Mouse (Mus musculus) midbrain, embryonic 11.5 days (tissue): Measurements from ENCODE around the gene Jmjd7. TPM values are rescaled to one million over a fixed set of nuclear protein-coding genes. Genes with fewer than 3 reads are reported as not detected.

Experiments
- ATAC-seq: fragments of 200-750 bp; cut with Nextera tagmentation; 2 replicates; pipeline ENCODE4 v1.8.0; 2017; ENCODE audit warnings: moderate TSS enrichment, moderate library complexity; ENCODE audit not compliant: low FRiP score
- DNase-seq: peaks from one replicate; pipeline ENCODE4 v3.0.0; 2015; ENCODE audit warnings: low spot score; ENCODE audit errors: missing footprints
- H3K27ac ChIP-seq: fragments of 300-500 bp; sonication (generic); 2 replicates; pipeline ENCODE4 v1.5.1; 2014; ENCODE audit warnings: low read depth, low read length
- H3K27me3 ChIP-seq: fragments of 300-500 bp; sonication (generic); 2 replicates; pipeline ENCODE4 v1.6.1; 2014; ENCODE audit warnings: mild to moderate bottlenecking, low read length, moderate library complexity, mixed read lengths; ENCODE audit not compliant: control insufficient read depth, insufficient read depth
- H3K36me3 ChIP-seq: fragments of 300-500 bp; sonication (generic); 2 replicates; pipeline ENCODE4 v1.6.1; 2014; ENCODE audit warnings: mild to moderate bottlenecking, low read length, moderate library complexity, mixed read lengths; ENCODE audit not compliant: control insufficient read depth, insufficient read depth
- H3K4me1 ChIP-seq: fragments of 300-500 bp; sonication (generic); 2 replicates; pipeline ENCODE4 v1.6.1; 2014; ENCODE audit warnings: low read length; ENCODE audit not compliant: control insufficient read depth, insufficient read depth
- H3K4me2 ChIP-seq: fragments of 300-500 bp; sonication (generic); 2 replicates; pipeline ENCODE4 v1.6.1; 2014; ENCODE audit warnings: mild to moderate bottlenecking, moderate library complexity
- H3K4me3 ChIP-seq: fragments of 300-500 bp; sonication (generic); 2 replicates; pipeline ENCODE4 v1.5.1; 2014; ENCODE audit warnings: low read depth, low read length
- H3K9ac ChIP-seq: fragments of 300-500 bp; sonication (generic); 2 replicates; pipeline ENCODE4 v1.6.1; 2014; ENCODE audit warnings: low read length
- H3K9me3 ChIP-seq: fragments of 300-500 bp; sonication (generic); 2 replicates; pipeline ENCODE4 v1.6.1; 2016; ENCODE audit warnings: low read length; ENCODE audit not compliant: control insufficient read depth
- WGBS: fragments of 180-500 bp; shearing (Covaris S2); extraction: QIAGEN DNeasy Blood & Tissue Kit; methylation state at CpG from one replicate; pipeline ENCODE4 v1.1.7; 2014; 5-methylcytosine and 5-hydroxymethylcytosine counted together
- polyA plus RNA-seq: library from polyadenylated mRNA; unstranded; fragments of >200 nt; fragmentation: Nextera tagmentation; extraction: Ambion mirVana; gene quantifications from 2 replicates; pipeline ENCODE4 v1.2.1, GENCODE M21; 2014

Gene Jmjd7
- polyA plus RNA-seq, 1 experiment from 2014 or later, result 19.1 TPM

GRCm38 (mm10) chr2:120006696-120007095, 20.6 kb upstream of the Jmjd7 start:
- H3K27me3 ChIP-seq, result no peaks in the 10 kb centered on the region
- H3K4me3 ChIP-seq, result no peak overlapping the region
- no peaks in the 10 kb centered on the region for H3K36me3 ChIP-seq
- no peak for ATAC-seq
- no peak overlapping the region for H3K9ac ChIP-seq
- DNase-seq, result no peak
- WGBS, result 97% methylated on average over 7 of the region's 7 CpGs
- H3K4me2 ChIP-seq, result no peak overlapping the region
- no peak overlapping the region for H3K27ac ChIP-seq
- H3K4me1 ChIP-seq, result no peaks in the 10 kb centered on the region
- no peaks in the 10 kb centered on the region for H3K9me3 ChIP-seq

GRCm38 (mm10) chr2:120007680-120008210, 19.5 kb upstream of the Jmjd7 start:
- ATAC-seq (no peak), DNase-seq (no peak)
- H3K9ac ChIP-seq, result no peak overlapping the region
- no peaks in the 10 kb centered on the region for H3K9me3 ChIP-seq
- H3K36me3 ChIP-seq, result no peaks in the 10 kb centered on the region
- no peak overlapping the region for H3K4me3 ChIP-seq
- H3K27me3 ChIP-seq, result no peaks in the 10 kb centered on the region
- H3K4me1 ChIP-seq, result no peaks in the 10 kb centered on the region
- H3K4me2 ChIP-seq, result no peak overlapping the region
- H3K27ac ChIP-seq, result no peak overlapping the region
- 89% methylated on average over 4 of the region's 4 CpGs for WGBS

- H3K27ac ChIP-seq, result no peak overlapping the region
- no peaks in the 10 kb centered on the region for H3K9me3 ChIP-seq
- DNase-seq, result no peak
- H3K27me3 ChIP-seq, result no peaks in the 10 kb centered on the region
- no peak overlapping the region for H3K9ac ChIP-seq
- H3K4me1 ChIP-seq, result no peaks in the 10 kb centered on the region
- 81% methylated on average over 4 of the region's 4 CpGs for WGBS
- no peak for ATAC-seq
- H3K4me2 ChIP-seq, result no peak overlapping the region
- H3K4me3 ChIP-seq, result no peak overlapping the region
- H3K36me3 ChIP-seq, result no peaks in the 10 kb centered on the region
Measured at GRCm38 (mm10) chr2:120008672-120009071, 18.6 kb upstream of the Jmjd7 start.

- no peaks in the 10 kb centered on the region for H3K9me3 ChIP-seq
- H3K4me2 ChIP-seq, result no peak overlapping the region
- no peak overlapping the region for H3K4me3 ChIP-seq
- no peaks in the 10 kb centered on the region for H3K36me3 ChIP-seq
- WGBS, result 78% methylated on average over 8 of the region's 8 CpGs
- H3K9ac ChIP-seq, result no peak overlapping the region
- no peak overlapping the region for H3K27ac ChIP-seq
- DNase-seq (peak; percentile 91), ATAC-seq (no peak)
- no peaks in the 10 kb centered on the region for H3K4me1 ChIP-seq
- no peaks in the 10 kb centered on the region for H3K27me3 ChIP-seq
Measured at GRCm38 (mm10) chr2:120011462-120012200, 15.7 kb upstream of the Jmjd7 start.

GRCm38 (mm10) chr2:120012924-120013323, 14.4 kb upstream of the Jmjd7 start:
- Histone ChIP-seq H3K27ac (no peak overlapping the region), H3K36me3 (no peaks in the 10 kb centered on the region; the same call in 1 of the 2 replicates), H3K9me3 (no peaks in the 10 kb centered on the region), H3K4me2 (no peak overlapping the region), H3K4me3 (no peak overlapping the region), H3K27me3 (no peaks in the 10 kb centered on the region), H3K4me1 (no peaks in the 10 kb centered on the region), H3K9ac (no peak overlapping the region)
- DNase-seq, result no peak
- no peak for ATAC-seq
- 89% methylated on average over 13 of the region's 13 CpGs for whole genome bisulfite sequencing

GRCm38 (mm10) chr2:120013831-120014486, 13.3 kb upstream of the Jmjd7 start:
- WGBS, result 95% methylated on average over 2 of the region's 2 CpGs

GRCm38 (mm10) chr2:120015882-120016281, 11.4 kb upstream of the Jmjd7 start:
- H3K4me2 ChIP-seq, result no peak overlapping the region
- peak; percentile 17 for DNase-seq
- no peak overlapping the region for H3K27ac ChIP-seq
- no peak for ATAC-seq
- H3K9me3 ChIP-seq, result no peaks in the 10 kb centered on the region
- WGBS, result 93% methylated on average over 4 of the region's 4 CpGs
- no peaks in the 10 kb centered on the region for H3K27me3 ChIP-seq
- peaks cover 7% of the 10 kb centered on the region for H3K36me3 ChIP-seq
- no peaks in the 10 kb centered on the region for H3K4me1 ChIP-seq
- no peak overlapping the region for H3K9ac ChIP-seq
- no peak overlapping the region for H3K4me3 ChIP-seq

More at GRCm38 (mm10) chr2:120013831-120014486, 13.3 kb upstream of the Jmjd7 start:
- Histone ChIP-seq H3K36me3 (no peaks in the 10 kb centered on the region; the same call in 1 of the 2 replicates), H3K27ac (no peak overlapping the region), H3K9me3 (no peaks in the 10 kb centered on the region), H3K4me1 (no peaks in the 10 kb centered on the region), H3K4me2 (no peak overlapping the region), H3K9ac (no peak overlapping the region), H3K27me3 (no peaks in the 10 kb centered on the region), H3K4me3 (no peak overlapping the region)
- no peak for ATAC-seq
- no peak for DNase-seq

- WGBS, result 92% methylated on average over 12 of the region's 12 CpGs
- H3K4me3 ChIP-seq, result no peak overlapping the region
- no peak overlapping the region for H3K4me2 ChIP-seq
- ATAC-seq, result no peak
- no peak overlapping the region for H3K27ac ChIP-seq
- H3K9me3 ChIP-seq, result no peaks in the 10 kb centered on the region
- no peaks in the 10 kb centered on the region for H3K27me3 ChIP-seq
- no peak overlapping the region for H3K9ac ChIP-seq
- peaks cover 13% of the 10 kb centered on the region for H3K36me3 ChIP-seq
- peak; percentile 49 for DNase-seq
- H3K4me1 ChIP-seq, result no peaks in the 10 kb centered on the region
Measured at GRCm38 (mm10) chr2:120017599-120017998, 9.7 kb upstream of the Jmjd7 start.

- no peak for ATAC-seq
- no peak overlapping the region for H3K4me3 ChIP-seq
Measured at GRCm38 (mm10) chr2:120024337-120024736, 2.9 kb upstream of the Jmjd7 start.

More at GRCm38 (mm10) chr2:120024337-120024736, 2.9 kb upstream of the Jmjd7 start:
- no peak for DNase-seq
- WGBS, result 85% methylated on average over 5 of the region's 5 CpGs
- H3K4me2 ChIP-seq, result no peak overlapping the region
- H3K27me3 ChIP-seq, result no peaks in the 10 kb centered on the region
- H3K9ac ChIP-seq, result no peak overlapping the region
- H3K36me3 ChIP-seq, result peaks cover 13% of the 10 kb centered on the region
- H3K9me3 ChIP-seq, result no peaks in the 10 kb centered on the region
- H3K4me1 ChIP-seq, result peaks cover 10% of the 10 kb centered on the region
- H3K27ac ChIP-seq, result no peak overlapping the region
